Mouse (Mus musculus) monocyte, adult 2 months (primary cell): Measurements from ENCODE around the gene Slc11a2.
"Not testable (repeated sequence)": the region's sequence is repeated elsewhere in the genome, so short reads cannot be mapped to it uniquely, and the experiment has no call there.

Experiments
- DNase-seq, 2 experiments: peaks; one replicate each; pipeline ENCODE4 v3.0.0; 2022; ENCODE audit warnings: low spot score in 2 of 2, low read depth in 1 of 2

The Slc11a2 gene

DNA sequence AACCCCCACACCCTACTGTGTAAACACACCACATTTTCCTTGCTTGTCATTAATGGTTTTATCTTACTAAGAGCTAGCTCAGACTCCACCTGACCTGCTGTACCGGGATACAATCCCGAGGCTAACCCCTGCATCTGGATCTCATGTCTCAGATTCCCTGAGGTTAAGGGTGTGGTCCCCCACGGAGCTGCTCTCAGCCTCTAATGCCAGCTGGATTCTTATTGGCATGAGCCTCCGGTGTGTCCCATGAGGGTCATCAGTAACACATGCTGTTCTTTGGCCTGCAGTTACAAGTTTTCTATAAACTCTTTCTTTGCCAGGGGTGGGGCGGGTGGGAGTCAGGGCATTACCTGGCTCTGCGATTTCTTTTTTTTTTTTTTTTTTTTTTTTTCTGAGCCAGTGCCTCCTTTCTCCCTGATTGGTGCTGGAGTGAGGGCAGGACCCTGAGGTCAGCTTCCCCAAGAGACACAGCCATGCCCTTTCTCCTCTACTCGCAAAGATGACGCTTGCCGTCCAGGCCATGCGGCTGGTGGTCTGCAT, 72.1 kb downstream of the Slc11a2 start, which contains the start of the genes Methig1 and Mettl7a2:
Gene Methig1, plus strand, starts transcription at position 439 of the 540 bp plus-strand sequence.
Gene Mettl7a2, plus strand, starts transcription at position 490 of the 540 bp plus-strand sequence.
- no peak for DNase-seq

DNA sequence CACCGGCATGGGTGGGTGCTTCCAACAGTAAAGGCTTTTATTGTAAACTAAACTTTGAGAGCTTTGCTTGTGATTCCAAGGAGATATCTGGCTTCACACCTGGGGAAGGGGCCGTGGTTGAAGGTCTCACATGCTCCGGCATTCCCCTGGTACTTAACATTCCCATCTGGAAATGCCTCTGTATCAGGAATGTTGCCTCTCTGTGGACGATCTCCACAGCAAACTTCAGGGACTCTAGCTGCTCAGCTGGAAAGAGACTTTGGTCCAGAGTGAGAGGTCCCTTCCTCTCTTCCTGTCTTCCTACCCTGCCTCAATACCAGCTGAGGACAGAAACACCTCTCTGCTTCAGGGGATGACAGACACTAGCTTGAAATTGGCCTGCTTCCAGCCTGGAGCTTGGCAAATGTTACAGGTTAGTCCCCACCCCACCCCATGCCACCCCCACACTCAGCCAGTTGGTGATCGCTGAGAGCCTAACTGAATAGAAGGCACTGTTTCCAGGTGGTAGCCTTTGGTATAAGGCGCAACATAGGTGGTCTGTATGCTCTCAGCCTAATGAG, 73.3 kb downstream of the Slc11a2 start:
- no peak for DNase-seq

DNA sequence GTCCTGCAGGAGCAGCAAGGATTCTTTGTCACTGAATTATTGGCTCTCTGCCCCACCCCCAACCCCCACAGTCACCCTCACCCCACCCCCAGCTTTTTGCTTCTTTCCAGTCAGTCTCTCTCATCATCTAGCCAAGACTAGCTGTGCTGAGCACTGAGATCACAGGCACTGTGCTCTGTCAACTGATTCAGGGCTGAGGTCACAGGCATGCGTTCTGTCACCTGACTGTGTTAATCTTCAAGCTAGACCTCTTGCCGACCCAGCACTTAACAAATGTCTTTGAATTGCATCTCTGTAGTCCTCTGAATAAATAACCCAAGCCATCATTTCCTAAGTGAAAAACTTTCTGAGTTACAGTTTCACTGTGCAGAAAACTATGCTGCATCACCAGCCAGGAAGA, 75.4 kb downstream of the Slc11a2 start:
- DNase-seq: no peak

DNA sequence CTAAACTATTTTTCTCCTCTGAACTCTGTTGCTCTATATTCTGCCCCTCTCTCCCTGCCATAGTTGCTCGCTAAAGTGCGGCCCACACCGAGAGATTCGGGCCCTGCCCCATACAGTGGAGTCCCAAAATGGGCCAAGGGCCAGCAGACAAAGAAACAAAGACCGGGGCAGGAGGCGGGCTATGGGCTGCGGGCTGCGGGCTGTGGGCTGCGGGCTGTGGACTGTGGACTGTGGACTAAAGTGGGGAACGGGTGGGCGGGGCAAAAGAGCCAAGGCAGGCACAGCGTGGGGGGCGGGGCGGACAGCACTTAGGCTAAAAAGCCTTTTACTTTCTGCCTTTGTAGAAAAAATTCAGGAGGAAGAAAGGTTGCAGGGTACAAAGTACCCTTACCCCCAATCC, 78.1 kb downstream of the Slc11a2 start:
- no peak for DNase-seq

DNA sequence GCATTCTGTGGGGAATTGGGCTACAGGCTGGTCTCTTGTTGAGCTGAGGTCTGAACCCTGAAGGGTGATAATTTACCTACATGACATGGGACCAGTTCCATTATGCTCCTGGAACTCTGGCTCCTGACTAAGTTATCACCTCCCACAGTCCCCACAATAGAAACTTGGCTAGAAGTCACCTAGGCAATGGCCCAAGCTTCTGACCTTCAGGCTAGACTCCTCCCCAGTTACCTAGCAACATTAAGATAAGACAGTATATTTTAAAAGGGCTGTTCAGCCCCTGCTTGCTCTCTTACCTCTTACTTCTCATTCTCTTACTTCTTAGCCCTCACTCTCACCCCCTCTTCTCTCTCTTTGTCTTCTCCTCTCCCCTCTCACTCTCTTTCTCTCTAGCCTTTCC, 79.4 kb downstream of the Slc11a2 start:
- no peak for DNase-seq

DNA sequence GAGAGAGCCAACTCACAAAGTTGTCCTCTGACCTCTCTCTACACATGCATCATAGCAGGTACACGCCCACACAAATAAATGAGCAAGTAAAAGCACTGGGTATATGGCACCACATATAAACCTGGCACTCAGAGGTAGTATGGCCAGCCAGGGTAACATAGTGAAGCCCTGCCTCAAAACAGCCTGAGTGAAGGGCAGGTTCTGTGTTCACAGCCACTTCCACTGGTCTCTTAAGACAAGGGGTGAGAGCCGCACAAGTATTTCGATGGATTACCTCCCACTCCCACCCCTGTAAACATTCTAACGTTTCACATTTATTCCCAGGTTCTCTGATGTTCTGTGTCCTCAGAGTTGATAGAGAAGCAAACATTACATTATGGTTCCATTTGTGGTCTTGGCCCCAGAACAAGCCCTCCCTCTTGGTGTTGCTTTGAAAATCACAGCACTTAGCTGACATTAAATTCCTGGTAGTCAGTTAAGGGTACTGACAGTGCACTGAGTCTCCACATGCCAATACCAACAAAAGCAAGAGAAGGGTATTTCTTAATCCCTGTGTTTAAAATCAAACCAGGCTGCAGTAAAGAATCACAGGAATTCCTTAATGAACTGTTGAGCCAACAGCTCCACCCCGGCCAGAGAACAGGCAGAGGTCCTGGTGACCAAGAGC, 83.4 kb downstream of the Slc11a2 start:
- not testable (repeated sequence) for DNase-seq
